Mouse (Mus musculus): Measurements from ENCODE around the gene BC030867. TPM values are rescaled to one million over a fixed set of nuclear protein-coding genes. Genes with fewer than 3 reads are reported as not detected.
A peak's percentile ranks its signal among the peaks of the same experiment; 100 is the strongest.
"Not testable (repeated sequence)": the region's sequence is repeated elsewhere in the genome, so short reads cannot be mapped to it uniquely, and the experiment has no call there.

BC030867 gene
- total RNA-seq, 4 experiments from 2014 or later = 0.41 to 0.83 (median 0.56) TPM

DNA sequence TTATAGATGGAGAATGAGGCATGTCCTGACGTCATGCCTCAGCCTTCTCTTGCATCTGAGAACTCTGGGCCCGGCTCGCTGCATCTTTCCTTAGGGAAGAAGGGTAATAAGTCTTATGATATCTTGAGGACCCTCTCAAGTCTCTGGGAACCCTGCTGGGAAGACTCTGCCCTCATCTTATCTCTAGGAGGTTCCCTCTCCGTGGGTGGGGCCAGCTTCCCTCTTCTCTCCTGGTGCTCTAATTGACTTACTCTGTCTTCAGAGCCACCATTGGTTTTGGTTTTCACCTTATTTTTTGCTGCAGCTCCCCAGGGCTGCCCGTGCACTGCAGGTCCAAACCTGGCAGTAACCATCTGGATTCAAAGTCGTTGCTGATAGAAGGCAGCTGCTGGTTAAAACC, 9.4 kb downstream of the BC030867 start:
- no peak for DNase-seq

DNA sequence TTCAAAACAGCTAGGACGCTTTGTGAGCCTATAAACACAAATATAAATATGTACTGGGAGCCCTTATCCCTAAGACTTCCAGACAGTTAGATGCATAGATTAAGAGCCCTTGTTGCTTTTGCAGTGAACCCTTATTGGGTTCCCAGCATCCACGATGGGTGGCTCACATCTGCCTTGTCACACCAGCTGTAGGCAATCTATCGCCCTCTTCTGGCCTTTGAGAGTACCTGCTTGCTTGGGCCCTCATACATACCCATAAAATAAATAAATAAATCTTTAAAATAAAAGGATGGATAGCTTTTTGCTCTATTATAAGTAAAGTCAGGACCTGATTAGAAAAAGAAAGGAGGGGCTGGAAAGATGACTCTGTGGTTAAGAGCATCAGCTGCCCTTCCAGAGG, 9.8 kb downstream of the BC030867 start:
- DNase-seq = no peak

DNA sequence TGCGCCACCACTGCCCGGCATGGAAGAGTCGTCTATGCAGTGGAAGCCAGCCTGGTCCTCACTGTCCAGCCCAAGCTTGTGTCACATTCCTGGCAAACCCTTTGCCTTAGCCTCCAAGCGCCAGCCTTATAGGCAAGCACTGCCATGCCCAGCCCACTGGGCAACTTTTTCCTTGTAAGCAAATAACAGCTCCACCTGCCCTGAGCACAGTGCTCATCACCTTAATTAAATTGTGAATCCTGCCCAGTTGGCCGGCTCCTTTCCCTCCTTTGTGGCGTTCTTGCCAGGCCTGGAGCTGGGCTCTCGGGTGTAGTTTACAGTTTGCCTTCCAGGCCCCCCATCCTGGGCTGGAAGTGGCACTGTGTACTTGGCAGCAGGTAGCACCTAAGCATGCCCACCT, 14.5 kb downstream of the BC030867 start:
- DNase-seq = no peak

DNA sequence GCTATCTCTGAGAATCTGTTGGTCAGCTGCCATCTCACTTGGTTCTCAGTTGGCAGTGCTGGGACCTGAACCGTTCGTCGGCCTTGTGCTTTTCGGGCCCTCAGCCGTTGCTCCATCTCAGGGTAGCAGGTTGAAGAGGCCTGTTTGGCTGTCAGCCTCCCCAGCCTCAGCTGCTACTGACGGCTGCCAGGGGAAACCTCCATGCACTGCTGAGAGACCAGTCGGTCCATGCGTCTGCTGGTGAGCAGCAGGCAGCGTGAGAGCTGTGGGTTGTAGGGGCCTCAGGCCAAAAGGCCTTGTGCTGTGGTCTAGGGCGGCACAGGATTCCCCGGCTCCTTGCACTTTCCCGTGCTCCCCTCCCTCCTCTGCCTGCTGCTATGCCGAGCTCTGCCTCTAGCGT, 17.1 kb downstream of the BC030867 start:
- no peak for DNase-seq

DNA sequence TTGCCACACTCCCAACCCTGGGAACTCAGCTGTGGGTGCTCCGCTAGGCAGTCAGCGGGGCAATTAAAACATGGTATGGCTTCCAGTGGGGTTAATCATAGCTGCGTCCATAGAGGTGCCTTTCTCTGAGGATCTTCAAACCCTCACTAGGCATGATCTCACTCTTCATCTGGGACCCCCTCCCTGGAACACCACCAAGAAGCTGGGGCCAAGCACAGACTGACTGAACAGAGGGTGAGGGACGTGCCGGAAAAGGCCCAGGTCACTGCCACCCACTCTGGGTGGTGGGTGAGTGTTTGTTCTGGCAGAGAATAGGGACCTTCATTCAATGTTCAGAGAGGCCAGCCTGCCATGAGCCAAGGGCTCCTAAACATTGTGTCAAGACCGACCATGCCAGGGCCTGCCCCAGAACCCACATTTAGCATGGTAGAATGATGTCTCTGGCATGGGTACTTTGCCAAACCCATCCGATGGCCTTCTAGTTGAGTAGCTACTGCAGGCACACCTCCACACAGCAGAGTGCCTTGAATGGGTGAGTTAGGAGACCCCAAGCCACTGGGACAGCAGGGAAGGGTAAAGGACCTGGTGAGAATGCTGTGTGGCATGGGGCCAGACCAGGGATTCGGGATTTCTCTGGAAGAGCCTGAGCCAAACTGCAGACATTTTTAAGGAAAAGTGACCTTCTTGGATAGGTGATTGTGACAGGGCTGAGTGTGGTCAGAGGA, 18.1 kb downstream of the BC030867 start:
- DNase-seq = no peak

DNA sequence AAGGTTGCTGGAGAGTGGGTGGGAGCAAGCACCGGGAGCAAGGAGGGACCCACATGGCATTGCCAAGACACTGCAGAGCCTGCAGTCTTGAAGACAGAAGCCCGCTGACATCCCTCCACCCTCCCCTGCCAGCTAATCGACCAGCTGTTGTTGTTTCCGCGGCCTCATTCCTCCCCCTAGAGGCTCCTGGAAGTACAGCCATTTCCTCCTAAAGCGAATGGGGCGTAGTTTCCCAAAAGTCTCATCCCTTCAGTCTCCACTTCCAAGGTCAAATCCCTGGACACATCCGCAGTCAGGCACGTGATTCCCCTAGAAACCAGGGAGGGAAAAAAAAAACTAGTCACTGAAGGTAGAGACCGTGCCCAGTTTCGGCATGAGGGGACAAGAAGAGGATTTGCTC, 18.8 kb downstream of the BC030867 start:
- peak; percentile 74 for DNase-seq

DNA sequence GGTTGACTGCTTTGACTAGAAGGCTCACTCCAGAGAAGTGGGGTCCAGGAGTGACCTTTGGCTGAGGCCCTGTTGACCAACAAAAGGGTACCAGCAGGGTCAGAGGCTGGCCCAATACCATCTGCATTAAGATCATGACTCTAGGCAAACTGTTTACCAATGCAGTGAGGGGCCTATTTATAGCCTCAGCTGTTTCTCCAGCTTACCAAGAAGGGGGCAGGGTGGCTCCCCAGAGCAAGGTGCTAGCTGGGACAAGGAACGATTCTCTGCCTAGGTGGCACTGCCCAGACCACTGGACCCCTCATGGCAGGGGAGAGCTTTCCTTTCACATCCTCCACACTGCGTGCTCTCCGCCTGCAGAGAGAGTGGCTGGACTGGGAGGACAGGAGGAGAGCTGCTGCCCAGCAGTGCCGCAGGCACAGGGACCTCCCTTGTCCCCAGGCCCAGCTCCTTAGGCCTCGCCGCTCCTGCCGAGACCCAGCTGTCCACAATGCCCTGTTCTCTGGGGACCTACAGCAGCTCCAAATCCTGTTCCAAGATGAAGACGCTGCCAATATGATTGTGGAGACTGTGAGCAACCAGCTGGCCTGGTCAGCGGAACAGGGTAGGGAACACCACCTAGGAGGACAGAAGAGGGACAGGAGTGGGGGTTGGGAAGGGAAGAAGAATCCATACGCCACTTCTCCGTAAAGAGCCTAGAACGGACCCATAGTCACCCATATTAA, 20.0 kb downstream of the BC030867 start, which contains the start of gene Asb16:
Asb16 (plus strand) TSS at position 224 of the 725 bp plus-strand sequence.
- no peak for DNase-seq

DNA sequence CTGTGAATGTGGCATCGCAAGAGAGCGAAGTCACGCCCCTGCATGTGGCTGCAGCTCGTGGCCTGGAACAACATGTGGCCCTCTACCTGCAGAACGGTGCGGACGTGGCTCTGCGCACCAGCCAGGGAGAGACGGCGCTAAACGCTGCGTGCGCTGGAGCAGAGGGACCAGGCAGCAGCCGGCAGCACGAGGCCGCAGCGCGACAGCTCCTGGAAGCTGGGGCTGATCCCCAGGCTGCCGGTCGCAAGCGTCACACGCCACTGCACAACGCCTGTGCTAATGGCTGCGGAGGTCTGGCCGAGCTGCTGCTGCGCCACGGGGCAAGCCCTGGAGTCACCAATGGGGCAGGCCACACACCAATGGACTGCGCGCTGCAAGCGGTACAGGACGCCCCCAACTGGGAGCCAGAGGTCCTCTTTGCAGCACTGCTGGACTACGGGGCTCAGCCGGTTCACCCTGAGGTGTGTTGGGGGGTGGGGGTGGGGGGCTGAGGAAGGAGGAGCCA, 27.8 kb downstream of the BC030867 start:
- no peak for DNase-seq

DNA sequence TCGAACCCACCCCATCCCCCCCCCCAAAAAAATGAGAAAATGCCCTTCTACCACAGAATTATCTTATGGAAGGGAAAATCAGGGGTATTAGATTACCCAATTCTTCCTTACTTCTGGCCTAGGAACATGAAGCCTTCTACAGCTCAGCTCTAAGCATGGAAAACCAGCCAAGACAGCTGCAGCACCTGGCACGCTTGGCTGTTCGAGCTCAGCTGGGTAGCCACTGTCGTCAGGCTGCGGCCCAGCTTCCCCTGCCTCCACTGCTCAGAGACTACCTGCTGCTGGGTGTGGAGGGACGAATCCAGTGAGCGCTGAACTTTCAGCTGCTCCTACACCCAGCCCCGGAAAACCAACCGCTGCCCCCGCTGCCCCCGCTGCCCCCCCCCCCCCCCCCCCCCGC, 29.1 kb downstream of the BC030867 start:
- DNase-seq = no peak

DNA sequence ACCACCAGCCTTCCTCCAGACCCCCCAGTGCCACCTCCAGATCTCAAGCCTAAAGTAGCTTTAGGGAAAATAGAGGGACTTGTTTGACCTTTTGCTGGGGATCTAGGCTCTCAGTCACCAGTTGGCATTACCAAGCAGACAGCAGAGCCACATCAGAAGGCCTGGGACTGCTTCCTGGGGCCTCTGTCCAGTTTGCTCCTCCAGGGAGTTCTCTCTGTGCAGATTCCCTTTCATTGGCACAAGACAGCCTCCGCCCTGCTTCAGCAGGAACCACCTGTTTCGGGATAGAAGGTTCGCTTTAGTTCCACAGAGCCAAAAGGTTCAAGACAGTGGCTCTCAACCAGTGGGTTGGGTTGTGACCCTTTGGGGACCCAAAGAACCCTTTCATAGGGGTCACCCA, 30.9 kb downstream of the BC030867 start:
- no peak for DNase-seq

DNA sequence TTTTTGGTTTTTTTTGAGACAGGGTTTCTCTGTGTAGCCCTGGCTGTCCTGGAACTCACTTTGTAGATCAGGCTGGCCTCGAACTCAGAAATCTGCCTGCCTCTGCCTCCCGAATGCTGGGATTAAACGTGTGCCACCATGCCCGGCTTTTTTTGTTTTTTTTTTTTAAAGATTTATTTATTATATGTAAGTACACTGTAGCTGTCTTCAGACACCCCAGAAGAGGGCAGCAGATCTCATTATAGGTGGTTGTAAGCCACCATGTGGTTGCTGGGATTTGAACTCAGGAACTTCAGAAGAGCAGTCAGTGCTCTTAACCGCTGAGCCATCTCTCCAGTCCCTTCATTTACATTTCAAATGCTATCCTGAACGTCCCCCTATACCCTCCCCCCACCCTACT, 31.6 kb downstream of the BC030867 start:
- not testable (repeated sequence) for DNase-seq

DNA sequence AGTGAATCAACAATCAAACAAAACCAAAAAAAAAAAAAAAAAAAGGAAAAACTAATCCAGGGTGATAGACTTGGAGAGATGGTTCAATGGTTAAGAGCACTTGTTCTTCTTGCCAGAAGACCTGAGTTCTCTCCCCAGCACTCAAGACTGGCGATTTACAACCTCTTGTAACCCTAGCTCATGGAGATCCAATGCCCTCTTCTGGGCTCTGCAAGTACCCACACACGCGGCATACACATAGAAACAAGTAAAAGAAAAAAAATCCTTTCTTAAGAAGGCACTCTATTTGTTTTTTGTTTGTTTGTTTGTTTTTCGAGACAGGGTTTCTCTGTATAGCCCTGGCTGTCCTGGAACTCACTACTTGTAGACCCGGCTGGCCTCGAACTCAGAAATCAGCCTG, 35.2 kb downstream of the BC030867 start:
- DNase-seq = no peak

DNA sequence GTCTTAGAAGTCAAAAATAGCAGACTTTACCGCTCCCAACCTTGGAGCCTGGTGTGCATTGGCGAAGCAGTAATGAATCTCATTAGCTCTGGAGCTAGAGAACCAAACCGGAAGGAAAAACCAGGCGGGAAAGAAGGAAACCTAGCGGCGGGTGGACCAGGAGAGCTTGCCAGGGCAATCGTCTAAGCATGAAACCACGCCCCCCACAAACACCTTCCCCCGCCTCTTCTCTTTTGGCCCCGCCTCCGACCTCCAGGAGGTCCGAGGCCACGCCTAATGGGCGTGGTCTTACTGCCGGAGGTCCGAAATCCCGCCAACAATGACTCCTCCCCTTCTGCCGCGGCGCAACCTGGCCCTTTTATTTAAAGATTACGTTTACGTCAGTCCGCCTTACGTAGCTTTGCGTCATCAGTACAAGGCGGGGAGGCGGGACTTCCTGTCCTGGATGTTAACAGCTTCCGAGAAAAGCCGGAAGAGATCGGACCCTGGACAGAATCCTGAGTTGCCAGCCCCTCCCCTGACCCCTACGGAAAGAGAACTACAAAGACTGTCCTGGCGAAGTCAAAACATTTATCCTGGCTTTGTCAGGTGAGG, 35.9 kb downstream of the BC030867 start, which contains the start of gene Tmub2:
Tmub2 (plus strand) TSS at position 431 of the 594 bp plus-strand sequence.
- peak; percentile 97 for DNase-seq

DNA sequence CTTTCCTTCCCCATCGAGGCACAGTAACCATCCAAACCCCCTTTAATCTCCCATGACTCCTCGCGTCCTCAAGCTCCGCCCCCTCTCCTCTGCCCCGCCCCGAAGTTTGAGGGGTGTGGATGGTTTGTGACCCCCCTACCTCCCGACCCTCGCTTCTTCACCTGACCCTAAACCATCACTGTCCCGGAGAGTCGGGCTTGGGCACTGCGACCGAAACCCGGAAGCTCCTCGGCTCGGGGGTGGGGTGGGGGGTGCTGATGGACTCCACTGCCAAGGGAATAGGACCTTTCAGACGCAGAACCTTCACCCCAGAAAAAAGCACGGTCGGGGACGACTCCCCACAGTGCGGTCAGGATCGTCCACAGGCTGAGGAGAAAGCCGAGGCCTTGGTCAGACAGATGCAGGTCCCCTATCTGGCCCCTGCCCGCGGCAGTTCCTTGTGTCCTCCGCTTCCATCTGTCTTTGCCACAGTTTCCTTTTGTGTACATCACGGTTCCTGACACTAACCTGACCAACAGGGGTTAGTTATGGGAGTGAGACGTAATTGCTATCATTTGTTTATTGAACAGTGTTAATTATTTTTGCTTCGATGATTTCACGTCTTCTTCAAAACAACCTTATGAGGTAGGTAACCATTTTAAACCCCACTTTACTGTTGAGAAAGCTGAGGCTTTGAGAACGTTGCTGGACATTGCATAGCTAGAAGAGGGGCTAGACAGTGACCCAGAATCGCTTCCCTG, 36.6 kb downstream of the BC030867 start:
- DNase-seq = peak; percentile 77

DNA sequence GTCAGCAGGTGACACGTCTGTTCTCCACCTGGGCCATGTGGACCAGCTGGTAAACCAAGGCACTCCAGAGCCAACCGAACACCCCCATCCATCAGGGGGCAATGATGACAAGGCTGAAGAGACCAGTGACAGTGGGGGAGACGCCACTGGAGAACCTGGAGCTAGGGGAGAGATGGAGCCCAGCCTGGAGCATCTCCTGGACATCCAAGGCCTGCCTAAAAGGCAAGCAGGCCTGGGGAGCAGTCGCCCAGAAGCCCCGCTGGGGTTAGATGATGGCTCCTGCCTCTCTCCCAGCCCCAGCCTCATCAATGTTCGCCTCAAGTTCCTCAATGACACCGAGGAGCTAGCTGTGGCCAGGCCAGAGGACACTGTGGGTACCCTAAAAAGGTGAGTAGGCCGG, 38.8 kb downstream of the BC030867 start:
- no peak for DNase-seq

DNA sequence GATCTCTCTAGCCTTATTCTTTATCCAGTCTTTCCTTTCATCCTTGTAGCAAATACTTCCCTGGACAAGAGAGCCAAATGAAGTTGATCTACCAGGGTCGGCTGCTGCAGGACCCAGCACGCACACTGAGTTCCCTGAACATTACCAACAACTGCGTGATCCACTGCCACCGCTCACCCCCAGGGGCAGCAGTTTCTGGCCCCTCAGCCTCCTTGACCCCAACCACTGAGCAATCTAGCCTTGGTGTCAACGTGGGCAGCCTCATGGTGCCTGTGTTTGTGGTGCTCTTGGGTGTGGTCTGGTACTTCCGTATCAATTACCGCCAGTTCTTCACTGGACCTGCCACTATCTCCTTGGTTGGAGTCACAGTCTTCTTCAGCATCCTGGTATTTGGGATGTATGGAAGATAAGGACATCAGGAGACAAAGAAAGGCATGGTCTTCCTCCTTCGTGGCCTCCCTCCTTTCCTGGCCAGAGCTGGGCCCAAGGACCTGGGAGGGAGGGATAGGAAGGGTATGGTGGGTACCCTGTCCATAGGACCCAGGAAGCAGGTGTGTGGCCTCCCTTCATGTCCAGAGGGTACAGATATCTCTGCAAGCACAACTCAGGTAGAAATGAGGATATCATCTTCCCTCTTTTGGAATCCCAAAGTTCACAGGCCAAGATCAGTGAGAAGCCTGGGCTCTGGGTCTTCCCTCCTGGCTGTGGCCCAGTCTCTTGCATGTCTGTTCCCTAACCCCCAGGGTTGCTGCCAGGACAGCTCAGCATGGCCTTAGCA, 39.5 kb downstream of the BC030867 start:
- DNase-seq = no peak

DNA sequence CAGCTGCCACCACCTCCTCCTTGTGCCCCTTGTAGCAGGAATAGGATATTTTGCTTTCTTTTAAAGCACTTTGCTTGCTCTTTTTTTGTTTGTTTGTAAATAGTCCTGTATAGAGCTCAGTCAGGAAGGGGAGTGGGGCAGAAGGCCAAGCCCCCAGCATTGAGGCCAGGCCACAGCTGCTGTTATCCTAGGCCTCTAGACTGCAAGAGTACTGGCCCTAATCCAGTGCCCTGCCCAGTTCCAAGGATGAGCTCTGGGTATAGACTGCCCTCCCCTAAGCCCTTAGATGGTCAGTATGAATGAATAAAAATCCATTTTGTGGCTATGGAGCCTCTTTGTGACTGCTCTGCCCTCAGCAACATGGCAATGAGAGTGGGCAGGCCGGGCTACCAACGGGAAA, 40.2 kb downstream of the BC030867 start:
- no peak for DNase-seq

DNA sequence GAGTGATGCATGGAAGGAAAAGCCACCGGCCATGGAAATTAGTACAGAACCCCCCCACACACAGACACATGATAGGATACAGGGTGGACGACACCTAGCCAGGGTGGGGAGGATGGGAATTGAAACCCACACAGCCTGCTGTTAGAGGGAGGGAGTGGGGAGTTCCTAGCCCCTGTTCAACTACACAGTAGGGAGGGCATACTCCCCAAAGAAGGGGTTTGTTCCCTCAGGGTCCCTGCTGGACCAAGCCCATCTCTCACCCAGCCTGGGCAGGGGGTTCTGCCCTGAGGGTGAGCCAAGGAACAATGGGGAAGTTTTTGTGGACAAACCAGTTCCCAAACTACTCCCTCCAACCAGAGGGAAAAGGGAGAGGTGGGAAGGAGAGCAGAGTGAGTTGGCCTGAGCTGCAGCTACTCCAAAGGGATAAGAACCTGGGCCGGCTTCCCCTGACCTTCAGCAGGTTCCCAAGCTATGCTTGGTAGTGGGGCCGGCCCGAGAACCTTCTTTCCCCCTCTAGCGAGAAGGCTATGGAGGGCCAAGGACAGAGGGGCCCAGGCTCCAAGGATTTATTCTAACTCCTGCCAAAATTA, 40.9 kb downstream of the BC030867 start:
- no peak for DNase-seq

DNA sequence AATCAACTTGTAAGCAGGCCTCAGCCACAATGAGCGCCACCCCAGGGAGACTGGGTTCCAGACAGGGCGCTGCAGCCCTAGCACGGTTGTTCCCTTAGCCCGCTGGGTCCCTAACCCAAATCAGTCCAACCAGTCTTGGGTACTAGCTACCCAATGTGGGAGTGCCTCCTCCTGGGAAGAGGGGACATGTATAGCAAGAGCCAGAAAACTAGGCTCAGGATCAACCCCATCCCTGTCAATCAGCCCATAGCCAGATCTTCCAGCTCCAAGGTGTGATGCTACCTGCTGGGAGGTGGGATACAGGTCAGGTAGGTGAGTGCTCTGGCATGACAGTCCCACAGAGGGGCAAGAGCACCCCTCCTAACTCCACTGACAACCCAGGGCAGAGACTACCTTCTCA, 41.5 kb downstream of the BC030867 start:
- DNase-seq = no peak

DNA sequence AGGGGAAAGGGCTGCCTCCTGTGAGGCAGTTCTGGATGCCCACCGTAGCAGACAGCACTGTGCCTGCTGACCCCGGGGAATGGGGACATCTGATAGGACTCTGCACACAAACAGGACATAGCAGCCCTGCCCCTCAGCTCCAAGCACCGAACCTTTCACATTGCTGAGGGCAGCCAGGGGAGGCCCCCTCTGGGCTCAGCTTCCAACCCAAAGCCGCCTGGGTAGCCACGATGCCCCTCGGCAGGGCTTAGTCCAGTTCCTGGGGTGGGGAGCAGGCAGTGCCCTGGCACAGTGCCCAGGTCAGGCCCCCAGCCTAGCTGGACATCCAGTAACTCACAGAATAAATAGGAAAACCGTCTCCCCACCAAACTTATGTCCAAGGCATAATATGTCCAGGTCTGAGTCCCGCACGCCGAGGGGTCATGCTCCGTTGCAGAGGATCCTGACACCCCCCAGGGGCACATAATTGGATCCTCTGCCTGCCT, 42.4 kb downstream of the BC030867 start:
- DNase-seq = no peak

DNA sequence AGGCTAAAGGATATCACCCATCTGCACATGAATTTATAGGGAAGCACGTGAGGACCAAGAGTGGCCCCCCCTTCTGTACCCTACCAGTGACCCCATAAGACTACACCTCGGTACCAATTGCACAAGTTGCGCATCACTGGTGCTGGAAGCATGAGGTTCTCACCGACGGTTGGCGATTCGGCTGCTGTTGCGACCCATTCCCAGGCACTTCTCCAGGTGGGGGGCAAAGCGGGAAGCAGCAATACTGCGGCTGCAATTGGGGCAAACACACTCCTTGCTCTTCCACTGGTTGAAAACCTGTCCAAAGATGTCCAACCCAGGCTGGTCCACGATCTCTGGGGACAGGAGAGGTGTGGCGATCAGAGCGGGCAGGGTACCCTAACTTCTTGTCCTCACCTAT, 45.3 kb downstream of the BC030867 start:
- no peak for DNase-seq

Data from adrenal gland, adult 8-10 months (tissue).